Mouse (Mus musculus): ENCODE results near the gene Hdgf. TPM values are rescaled to one million over a fixed set of nuclear protein-coding genes. Genes with fewer than 3 reads are reported as not detected.
"Not testable (repeated sequence)": the region's sequence is repeated elsewhere in the genome, so short reads cannot be mapped to it uniquely, and the experiment has no call there.

The Hdgf gene
- polyA plus RNA-seq, 1 experiment, result 1,011 TPM

- no peaks in the 10 kb centered on the region for H3K27me3 ChIP-seq (replicated peaks)
- TF ChIP-seq FLI1 (IDR thresholded peaks at IDR 0.05; ENCODE audit: low read length) (no peak), GATA1 (IDR thresholded peaks at IDR 0.05; ENCODE audit: borderline replicate concordance, low read length) (no peak)
- H3K4me1 ChIP-seq, result peaks cover 29% of the 10 kb centered on the region
- no peaks in the 10 kb centered on the region for H3K36me3 ChIP-seq (replicated peaks; ENCODE audit: low read length)
- H3K9me3 ChIP-seq, result 0 out of 2 replicates have a peak, but pooled peaks cover 5% of the 10 kb centered on the region
- H3K4me3 ChIP-seq (replicated peaks), result no peak overlapping the region
Observed at GRCm38 (mm10) chr3:87891481-87891880, 14.6 kb upstream of the Hdgf start.

GRCm38 (mm10) chr3:87893367-87893905 is 12.7 kb upstream of the Hdgf start:
- TF ChIP-seq GATA1 (IDR thresholded peaks at IDR 0.05; ENCODE audit: borderline replicate concordance, low read length), result no peak
- TF ChIP-seq FLI1 (IDR thresholded peaks at IDR 0.05; ENCODE audit: low read length), result no peak
- H3K36me3 ChIP-seq (replicated peaks; ENCODE audit: low read length), result no peaks in the 10 kb centered on the region
- H3K9me3 ChIP-seq, result 0 out of 2 replicates have a peak, but pooled peaks cover under 1% of the 10 kb centered on the region
- H3K4me1 ChIP-seq, result peaks cover 28% of the 10 kb centered on the region
- H3K4me3 ChIP-seq (replicated peaks), result no peak overlapping the region
- no peaks in the 10 kb centered on the region for H3K27me3 ChIP-seq (replicated peaks)

GRCm38 (mm10) chr3:87899266-87899665 is 6.9 kb upstream of the Hdgf start:
- no peaks in the 10 kb centered on the region for H3K27me3 ChIP-seq (replicated peaks)
- no peak overlapping the region for H3K4me3 ChIP-seq (replicated peaks)
- no peak for TF ChIP-seq FLI1 (IDR thresholded peaks at IDR 0.05; ENCODE audit: low read length)
- TF ChIP-seq GATA1 (IDR thresholded peaks at IDR 0.05; ENCODE audit: borderline replicate concordance, low read length), result no peak

GRCm38 (mm10) chr3:87899776-87900175 is 6.3 kb upstream of the Hdgf start:
- Histone ChIP-seq H3K27me3 (replicated peaks) (no peaks in the 10 kb centered on the region), H3K4me1 (peaks cover 56% of the 10 kb centered on the region), H3K9me3 (no peaks in the 10 kb centered on the region), H3K36me3 (replicated peaks; ENCODE audit: low read length) (peaks cover 6% of the 10 kb centered on the region), H3K4me3 (replicated peaks) (no peak overlapping the region)
- TF ChIP-seq FLI1 (IDR thresholded peaks at IDR 0.05; ENCODE audit: low read length), result no peak
- no peak for TF ChIP-seq GATA1 (IDR thresholded peaks at IDR 0.05; ENCODE audit: borderline replicate concordance, low read length)

More at GRCm38 (mm10) chr3:87899266-87899665, 6.9 kb upstream of the Hdgf start:
- Histone ChIP-seq H3K9me3 (no peaks in the 10 kb centered on the region), H3K36me3 (replicated peaks; ENCODE audit: low read length) (peaks cover 6% of the 10 kb centered on the region), H3K4me1 (peaks cover 59% of the 10 kb centered on the region)

GRCm38 (mm10) chr3:87901036-87901624 is 5.0 kb upstream of the Hdgf start:
- H3K4me3 ChIP-seq (replicated peaks), result peak overlapping the region; percentile 88
- peaks cover 57% of the 10 kb centered on the region for H3K4me1 ChIP-seq
- H3K36me3 ChIP-seq (replicated peaks; ENCODE audit: low read length), result peaks cover 6% of the 10 kb centered on the region
- no peaks in the 10 kb centered on the region for H3K9me3 ChIP-seq
- TF ChIP-seq GATA1 (IDR thresholded peaks at IDR 0.05; ENCODE audit: borderline replicate concordance, low read length) (peak; percentile 98), FLI1 (IDR thresholded peaks at IDR 0.05; ENCODE audit: low read length) (no peak)
- H3K27me3 ChIP-seq (replicated peaks), result no peaks in the 10 kb centered on the region

- peak overlapping the region; percentile 88 for H3K4me3 ChIP-seq (replicated peaks)
- H3K36me3 ChIP-seq (replicated peaks; ENCODE audit: low read length); H3K27me3 ChIP-seq (replicated peaks); H3K9me3 ChIP-seq: not testable (repeated sequence)
- peaks cover 57% of the 10 kb centered on the region for H3K4me1 ChIP-seq
Observed at GRCm38 (mm10) chr3:87901959-87902358, 4.2 kb upstream of the Hdgf start.

- Histone ChIP-seq H3K9me3 (no peaks in the 10 kb centered on the region), H3K4me1 (peaks cover 63% of the 10 kb centered on the region), H3K27me3 (replicated peaks) (no peaks in the 10 kb centered on the region), H3K4me3 (replicated peaks) (no peak overlapping the region), H3K36me3 (replicated peaks; ENCODE audit: low read length) (peaks cover 6% of the 10 kb centered on the region)
- TF ChIP-seq GATA1 (IDR thresholded peaks at IDR 0.05; ENCODE audit: borderline replicate concordance, low read length) (no peak), FLI1 (IDR thresholded peaks at IDR 0.05; ENCODE audit: low read length) (no peak)
Observed at GRCm38 (mm10) chr3:87903821-87904220, 2.3 kb upstream of the Hdgf start.

- H3K4me1 ChIP-seq, result peaks cover 67% of the 10 kb centered on the region
Observed at GRCm38 (mm10) chr3:87906601-87906980, 470 bp downstream of the Hdgf start.

GRCm38 (mm10) chr3:87906981-87907857 is 1.1 kb downstream of the Hdgf start:
- peaks cover 67% of the 10 kb centered on the region for H3K4me1 ChIP-seq
- no peaks in the 10 kb centered on the region for H3K27me3 ChIP-seq (replicated peaks)
- H3K4me3 ChIP-seq (replicated peaks), result peak overlapping the region; percentile 98
- no peaks in the 10 kb centered on the region for H3K9me3 ChIP-seq
- H3K36me3 ChIP-seq (replicated peaks; ENCODE audit: low read length), result peaks cover 16% of the 10 kb centered on the region
- TF ChIP-seq GATA1 (IDR thresholded peaks at IDR 0.05; ENCODE audit: borderline replicate concordance, low read length) (no peak), FLI1 (IDR thresholded peaks at IDR 0.05; ENCODE audit: low read length) (no peak)

More at GRCm38 (mm10) chr3:87906601-87906980, 470 bp downstream of the Hdgf start:
- TF ChIP-seq GATA1 (IDR thresholded peaks at IDR 0.05; ENCODE audit: borderline replicate concordance, low read length) (no peak), FLI1 (IDR thresholded peaks at IDR 0.05; ENCODE audit: low read length) (no peak)
- Histone ChIP-seq H3K4me3 (replicated peaks) (peak overlapping the region; percentile 98), H3K36me3 (replicated peaks; ENCODE audit: low read length) (peaks cover 10% of the 10 kb centered on the region), H3K27me3 (replicated peaks) (no peaks in the 10 kb centered on the region), H3K9me3 (no peaks in the 10 kb centered on the region)

- Histone ChIP-seq H3K9me3 (no peaks in the 10 kb centered on the region), H3K4me3 (replicated peaks) (peak overlapping the region; percentile 98), H3K36me3 (replicated peaks; ENCODE audit: low read length) (peaks cover 23% of the 10 kb centered on the region), H3K27me3 (replicated peaks) (no peaks in the 10 kb centered on the region), H3K4me1 (peaks cover 69% of the 10 kb centered on the region)
- TF ChIP-seq GATA1 (IDR thresholded peaks at IDR 0.05; ENCODE audit: borderline replicate concordance, low read length) (no peak), FLI1 (IDR thresholded peaks at IDR 0.05; ENCODE audit: low read length) (no peak)
Observed at GRCm38 (mm10) chr3:87907906-87908305, 1.8 kb downstream of the Hdgf start.
